Comparison of ENCODE assay signal across 8 mouse cellular contexts in genomic region chr6:31217641-31218138, GRCm38 (mm10).
DNase-seq lines count a peak whose midpoint lies in the region; ATAC-seq and TF ChIP-seq lines count a peak whose summit lies in the region.

No protein-coding gene starts in this region.

- H3K27me3 ChIP-seq in ES-Bruce4 (ENCODE audit: control insufficient read depth, insufficient read depth, low read length, poor library complexity, severe bottlenecking), result peaks cover 6% of the 10 kb centered on the region; the same call in 1 of the 2 replicates
- H3K27me3 ChIP-seq in forebrain, embryonic 14.5 days (replicated peaks; ENCODE audit: control insufficient read depth, insufficient read depth, low read length), result peaks cover 35% of the 10 kb centered on the region
- peaks cover 86% of the 10 kb centered on the region for H3K27me3 ChIP-seq in hindbrain, embryonic 10.5 days (ENCODE audit: insufficient read depth, poor library complexity, severe bottlenecking)
- peaks cover 18% of the 10 kb centered on the region for H3K27me3 ChIP-seq in small intestine, adult 2 months (ENCODE audit: control insufficient read depth, insufficient read depth, low read length)

- no peak for TF ChIP-seq EP300 in ES-Bruce4 (IDR thresholded peaks at IDR 0.05; ENCODE audit: insufficient read depth, low read depth, low read length)

- no peaks in the 10 kb centered on the region for H3K9me3 ChIP-seq in ES-Bruce4 (replicated peaks; ENCODE audit: control insufficient read depth, insufficient read depth, low read length, poor library complexity, severe bottlenecking)
- H3K9me3 ChIP-seq in forebrain, embryonic 14.5 days (replicated peaks; ENCODE audit: control insufficient read depth, low read length), result no peaks in the 10 kb centered on the region
- no peaks in the 10 kb centered on the region for H3K9me3 ChIP-seq in hindbrain, embryonic 10.5 days

- H3K36me3 ChIP-seq in ES-Bruce4 (ENCODE audit: control insufficient read depth, insufficient read depth, low read length, poor library complexity, severe bottlenecking), result no peaks in the 10 kb centered on the region
- H3K36me3 ChIP-seq in forebrain, embryonic 14.5 days (ENCODE audit: control insufficient read depth, insufficient read depth, low read length), result no peaks in the 10 kb centered on the region
- H3K36me3 ChIP-seq in hindbrain, embryonic 10.5 days, result no peaks in the 10 kb centered on the region
- H3K36me3 ChIP-seq in small intestine, adult 2 months (ENCODE audit: control insufficient read depth, insufficient read depth, low read length), result no peaks in the 10 kb centered on the region

- H3K9ac ChIP-seq in ES-Bruce4 (ENCODE audit: low read depth, poor library complexity, severe bottlenecking), result peak overlapping the region; percentile 66
- H3K9ac ChIP-seq in forebrain, embryonic 14.5 days (ENCODE audit: low read length), result peak overlapping the region; percentile 41

- TF ChIP-seq POLR2A in ES-Bruce4 (IDR thresholded peaks at IDR 0.05; ENCODE audit: insufficient read depth, low read length), result no peak
- no peak; the same call in 1 of the 2 replicates for TF ChIP-seq POLR2A in small intestine, adult 2 months (IDR thresholded peaks at IDR 0.05; ENCODE audit: low read depth, low read length)

- WGBS in forebrain, embryonic 14.5 days, result 0% methylated on average over 25 of the region's 25 CpGs
- under 1% methylated on average over 24 of the region's 25 CpGs for WGBS in hindbrain, embryonic 10.5 days
- under 1% methylated on average over 25 of the region's 25 CpGs for WGBS in small intestine, adult 2 months

- no peak for ATAC-seq in forebrain, embryonic 14.5 days
- ATAC-seq in megakaryocyte, adult 5-6 weeks (ENCODE audit: poor library complexity, severe bottlenecking), result peak; percentile 10; the same call in 1 of the 2 replicates

- TF ChIP-seq CTCF in ES-Bruce4 (IDR thresholded peaks at IDR 0.05; ENCODE audit: low read depth, low read length), result no peak
- TF ChIP-seq CTCF in small intestine, adult 2 months (IDR thresholded peaks at IDR 0.05; ENCODE audit: extremely low read depth, insufficient read length, insufficient replicate concordance, low read depth, low read length), result peak; percentile 2; the same call in 1 of the 2 replicates

- peak; percentile 55 to 71 for DNase-seq in adrenal gland, postnatal 36 days
- peak; percentile 71 for DNase-seq in forebrain, embryonic 14.5 days (ENCODE audit: low spot score)
- DNase-seq in hindbrain, embryonic 10.5 days (ENCODE audit: low spot score), result peak; percentile 66
- peak; percentile 46 to 65 for DNase-seq in layer of hippocampus, postnatal 14 days (ENCODE audit: low spot score in 2 of 2)
- DNase-seq in frontal cortex, postnatal 36 days (ENCODE audit: low spot score in 2 of 2), result no peak

- no peak overlapping the region for H3K27ac ChIP-seq in ES-Bruce4 (ENCODE audit: insufficient read depth, low read length)
- H3K27ac ChIP-seq in forebrain, embryonic 14.5 days (ENCODE audit: low read depth, low read length), result no peak overlapping the region
- H3K27ac ChIP-seq in hindbrain, embryonic 10.5 days, result no peak overlapping the region
- peak overlapping the region; percentile 96 for H3K27ac ChIP-seq in small intestine, adult 2 months (ENCODE audit: insufficient read depth, low read depth, low read length)

- H3K4me1 ChIP-seq in ES-Bruce4 (ENCODE audit: control insufficient read depth, insufficient read depth, low read length), result no peaks in the 10 kb centered on the region
- peaks cover 18% of the 10 kb centered on the region for H3K4me1 ChIP-seq in forebrain, embryonic 14.5 days (ENCODE audit: control insufficient read depth, insufficient read depth, low read length)
- peaks cover 48% of the 10 kb centered on the region for H3K4me1 ChIP-seq in hindbrain, embryonic 10.5 days (replicated peaks)
- H3K4me1 ChIP-seq in small intestine, adult 2 months (ENCODE audit: control insufficient read depth, insufficient read depth, insufficient read length, low read length), result peaks cover 6% of the 10 kb centered on the region

- H3K4me3 ChIP-seq in ES-Bruce4 (ENCODE audit: low read depth, low read length), result peak overlapping the region; percentile 80
- H3K4me3 ChIP-seq in forebrain, embryonic 14.5 days (ENCODE audit: low read depth, low read length), result peak overlapping the region; percentile 68
- peak overlapping the region; percentile 81 for H3K4me3 ChIP-seq in hindbrain, embryonic 10.5 days
- peak overlapping the region; percentile 83 for H3K4me3 ChIP-seq in small intestine, adult 2 months (ENCODE audit: low read depth, low read length)

- peak overlapping the region; percentile 100 for H3K4me2 ChIP-seq in forebrain, embryonic 14.5 days (ENCODE audit: low read length)

Comparison
In these comparisons a context has a peak if more than half of its experiments do, and no peak if none do; other contexts are left out.
1. DNase-seq: peak in adrenal gland, postnatal 36 days (2 of 2), forebrain, embryonic 14.5 days (single experiment), hindbrain, embryonic 10.5 days (single experiment) and layer of hippocampus, postnatal 14 days (2 of 2); none in frontal cortex, postnatal 36 days (0 of 2).
2. Peak in every context shown above with its lines, with median percentiles within 50 percentile points of each other: H3K4me3 ChIP-seq.